Mouse (Mus musculus) CH12.LX (cell line): ENCODE measurements around the gene Tmem204. TPM values are rescaled to one million over a fixed set of nuclear protein-coding genes. Genes with fewer than 3 reads are reported as not detected.

Experiments
- DNase-seq: peaks from one replicate; pipeline ENCODE4 v3.0.0-alpha.2; 2013; ENCODE audit errors: extremely low read depth
- H3K27ac ChIP-seq: 2 replicates; pipeline ENCODE4 v1.5.1; 2012; ENCODE audit warnings: low read depth, mild to moderate bottlenecking, control low read depth, moderate library complexity; ENCODE audit not compliant: insufficient read depth
- H3K27me3 ChIP-seq: replicated peaks from 2 replicates; pipeline ENCODE3; 2012; ENCODE audit warnings: inconsistent platforms
- H3K36me3 ChIP-seq, 2 experiments: replicated peaks in 1 of 2; 2 replicates each; pipeline versions ENCODE3 to v1.6.1; 2012; ENCODE audit warnings: inconsistent platforms in 1 of 2, low read length in 1 of 2, mild to moderate bottlenecking in 1 of 2, mixed read lengths in 1 of 2, moderate library complexity in 1 of 2; ENCODE audit not compliant: control insufficient read depth in 1 of 2, insufficient read depth in 1 of 2
- H3K4me1 ChIP-seq, 2 experiments: 2 replicates each; pipeline ENCODE4 v1.6.1; 2012; ENCODE audit warnings: inconsistent platforms in 1 of 2, moderate library complexity in 1 of 2; ENCODE audit not compliant: insufficient read depth in 2 of 2, control insufficient read depth in 1 of 2
- H3K4me2 ChIP-seq: 2 replicates; pipeline ENCODE4 v1.6.1; 2012; ENCODE audit warnings: low read depth, mild to moderate bottlenecking, control low read depth; ENCODE audit not compliant: poor library complexity, insufficient read depth, severe bottlenecking
- H3K4me3 ChIP-seq, 3 experiments: fragments of 150-350 bp in 1 of 3; sonication (generic) in 1 of 3; replicated peaks in 1 of 3; 2 replicates each; pipeline versions ENCODE3 to v1.5.1; 2011 to 2012; ENCODE audit warnings: low read depth in 2 of 3, low read length in 2 of 3, mild to moderate bottlenecking in 2 of 3, moderate library complexity in 2 of 3, control low read depth in 1 of 3, improper control_type of control experiment in 1 of 3, inconsistent platforms in 1 of 3, mixed read lengths in 1 of 3; ENCODE audit not compliant: poor library complexity in 1 of 3
- H3K79me2 ChIP-seq: replicated peaks from 2 replicates; pipeline ENCODE4 v1.6.1; 2012; ENCODE audit warnings: mild to moderate bottlenecking, moderate library complexity; ENCODE audit not compliant: control insufficient read depth, poor library complexity, insufficient read depth, severe bottlenecking; ENCODE audit errors: extremely low read depth
- H3K9ac ChIP-seq: 2 replicates; pipeline ENCODE4 v1.6.1; 2012; ENCODE audit warnings: low read depth, mild to moderate bottlenecking, control low read depth, moderate library complexity; ENCODE audit not compliant: insufficient read depth
- H3K9me3 ChIP-seq: replicated peaks from 2 replicates; pipeline ENCODE3; 2012; ENCODE audit warnings: low read length, inconsistent platforms, mixed read lengths
- ELF1 ChIP-seq: IDR thresholded peaks from 2 replicates; pipeline ENCODE4 v1.6.1; 2014; ENCODE audit warnings: low read depth, mild to moderate bottlenecking, inconsistent platforms, low read length, improper control_type of control experiment
- ETS1 ChIP-seq: conservative IDR thresholded peaks from 2 replicates; pipeline ENCODE4 v1.6.1; 2012; ENCODE audit warnings: low read depth, mild to moderate bottlenecking, inconsistent platforms, low read length, improper control_type of control experiment, moderate library complexity
- JUND ChIP-seq: conservative IDR thresholded peaks from 2 replicates; pipeline ENCODE4 v1.6.1; 2011; ENCODE audit warnings: low read depth, low read length, improper control_type of control experiment
- MAFK ChIP-seq: IDR thresholded peaks from 2 replicates; pipeline ENCODE4 v1.6.1; 2011; ENCODE audit warnings: low read length, improper control_type of control experiment; ENCODE audit not compliant: insufficient replicate concordance
- MXI1 ChIP-seq: IDR thresholded peaks from 2 replicates; pipeline ENCODE4 v1.6.1; 2011; ENCODE audit warnings: mild to moderate bottlenecking, low read depth, low read length, improper control_type of control experiment
- MYC ChIP-seq: IDR thresholded peaks from 2 replicates; pipeline ENCODE4 v1.6.1; 2011; ENCODE audit warnings: low read depth, mild to moderate bottlenecking, improper control_type of control experiment, low read length
- NELFE ChIP-seq: IDR thresholded peaks from 2 replicates; pipeline ENCODE4 v1.6.1; 2011; ENCODE audit warnings: low read depth, low read length, improper control_type of control experiment
- NRF1 ChIP-seq: IDR thresholded peaks from 2 replicates; pipeline ENCODE4 v1.6.1; 2014; ENCODE audit warnings: low read depth, mild to moderate bottlenecking, inconsistent platforms, low read length, improper control_type of control experiment, moderate library complexity
- SIN3A ChIP-seq: IDR thresholded peaks from 2 replicates; pipeline ENCODE4 v1.6.1; 2012; ENCODE audit warnings: low read length, improper control_type of control experiment, inconsistent platforms
- TBP ChIP-seq: conservative IDR thresholded peaks from 2 replicates; pipeline ENCODE4 v1.6.1; 2011; ENCODE audit warnings: low read depth, low read length, improper control_type of control experiment
- TCF12 ChIP-seq: IDR thresholded peaks from 2 replicates; pipeline ENCODE4 v1.6.1; 2014; ENCODE audit warnings: low read depth, mild to moderate bottlenecking, inconsistent platforms, low read length, improper control_type of control experiment
- USF1 ChIP-seq: IDR thresholded peaks from 2 replicates; pipeline ENCODE4 v1.6.1; 2014; ENCODE audit warnings: low read depth, mild to moderate bottlenecking, inconsistent platforms, low read length, improper control_type of control experiment
- ZMIZ1 ChIP-seq: IDR thresholded peaks from 2 replicates; pipeline ENCODE4 v1.6.1; 2012; ENCODE audit warnings: low read depth, mild to moderate bottlenecking, inconsistent platforms, low read length, improper control_type of control experiment
- dilution Hi-C: fragments of 300-500 bp; cut with MboI; formaldehyde crosslinking; loops from 2 replicates; pipeline ENCODE4 v1.14.3; 2020; ENCODE audit warnings: low sequenced_read_pairs; ENCODE audit not compliant: extremely low pct_unique_long_range_greater_than_20kb, extremely low pct_ligation_motif_present
- in situ Hi-C: fragments of 300-500 bp; cut with MboI; formaldehyde crosslinking; loops from 3 replicates; pipeline ENCODE4 v1.14.3; 2019; ENCODE audit warnings: low sequenced_read_pairs, low pct_ligation_motif_present, low pct_unique_long_range_greater_than_20kb, mixed read lengths
- polyA plus RNA-seq: library from polyadenylated mRNA; unstranded; fragments of >175 nt; gene quantifications from 2 replicates; pipeline ENCODE4 v1.2.1, GENCODE M21; 2012; ENCODE audit warnings: low read depth; ENCODE audit not compliant: insufficient read length
- total RNA-seq, 2 experiments: library from RNA; depleted of rRNA; stranded (reverse); fragments of 300-350 nt in 1 of 2; fragments of >200 nt in 1 of 2; gene quantifications; 2 replicates each; pipeline ENCODE4 v1.2.3; 2012 to 2014

Tmem204 gene
- total and polyA plus RNA-seq, 3 experiments, result 1.9 TPM; not detected in 2

- DNase-seq, result peak; percentile 63
- Histone ChIP-seq H3K4me1 (peaks cover 2 to 30% of the 10 kb centered on the region in 2 experiments; a peak in 3 of 4 replicates), H3K27me3 (peaks cover 26% of the 10 kb centered on the region), H3K9ac (peak overlapping the region; percentile 67), H3K4me3 (peak overlapping the region; percentile 72 to 79 (median 73)), H3K36me3 (peaks cover 11 to 42% of the 10 kb centered on the region in 2 experiments), H3K27ac (peak overlapping the region; percentile 35; the same call in 1 of the 2 replicates), H3K4me2 (peak overlapping the region; percentile 53), H3K79me2 (no peaks in the 10 kb centered on the region), H3K9me3 (no peaks in the 10 kb centered on the region)
- dilution Hi-C loops (no loop called here), in situ Hi-C loops (loop anchor here (5.0 kb wide), 1 partner anchor 162 kb away; no protein-coding TSS in a partner anchor)
- TF ChIP-seq ZMIZ1, result no peak
- peak; percentile 65 for TF ChIP-seq SIN3A
These were observed 31.7 kb upstream of the Tmem204 start for GRCm38 (mm10) chr17:25114908-25115645.

GRCm38 (mm10) chr17:25112423-25112810, 29.0 kb upstream of the Tmem204 start:
- H3K27me3 ChIP-seq, result peaks cover 3% of the 10 kb centered on the region
- no peak for DNase-seq
- H3K79me2 ChIP-seq, result no peaks in the 10 kb centered on the region
- peaks cover 33 to 68% of the 10 kb centered on the region in 2 experiments for H3K36me3 ChIP-seq
- TF ChIP-seq TCF12, result no peak
- no peak for TF ChIP-seq NELFE
- no peak for TF ChIP-seq ETS1
- TF ChIP-seq ELF1, result no peak
- TF ChIP-seq MXI1, result no peak
- TF ChIP-seq MYC, result no peak
- TF ChIP-seq MAFK, result no peak
- no peak for TF ChIP-seq USF1
- TF ChIP-seq JUND, result no peak
- no peak for TF ChIP-seq TBP
- no peak for TF ChIP-seq NRF1
- peaks cover 2 to 30% of the 10 kb centered on the region in 2 experiments; a peak in 3 of 4 replicates for H3K4me1 ChIP-seq
- no peak overlapping the region for H3K4me3 ChIP-seq
- in situ Hi-C loops (loop anchor here (5.0 kb wide), 1 partner anchor 165 kb away; no protein-coding TSS in a partner anchor), dilution Hi-C loops (no loop called here)
- no peak overlapping the region for H3K4me2 ChIP-seq
- no peaks in the 10 kb centered on the region for H3K9me3 ChIP-seq
- H3K9ac ChIP-seq, result no peak overlapping the region
- no peak overlapping the region for H3K27ac ChIP-seq
